In the genomic region with DNA sequence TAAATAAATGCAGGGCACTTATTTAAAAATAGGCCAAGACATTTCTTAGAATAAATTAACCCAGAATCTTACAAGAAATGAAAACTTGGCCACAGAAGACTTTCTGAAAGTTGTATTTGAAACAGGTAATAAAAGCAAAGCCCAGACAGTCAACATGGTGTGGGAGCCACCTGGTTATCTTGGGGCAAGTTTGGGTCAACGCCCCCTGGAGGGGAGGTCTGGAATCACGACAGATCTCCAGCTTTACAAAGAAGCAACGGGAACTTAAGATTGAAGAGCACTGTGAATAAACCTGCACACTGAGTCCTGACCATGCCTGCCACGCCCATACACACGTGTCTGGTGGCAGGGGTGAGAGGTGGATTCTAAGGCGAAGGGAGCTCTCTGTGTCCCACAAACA, we compare ENCODE assay signal across 22 mouse cellular contexts. TPM values are rescaled to one million over a fixed set of nuclear protein-coding genes. Genes with fewer than 3 reads are reported as not detected.
DNase-seq lines count a peak whose midpoint lies in the region; ATAC-seq and TF ChIP-seq lines count a peak whose summit lies in the region.
"Had no signal": no experiment of that assay in that cellular context is flagged by ENCODE, and none has a peak within 500 bp of the region (broad histone marks: within the 10 kb centered on the region; RNA-seq: fewer than 3 reads in every experiment).

No protein-coding gene starts in this region.

- WGBS in liver, embryonic 14.5 days (ENCODE audit: insufficient replicate concordance) = 30% methylated on average over 6 of the region's 6 CpGs
- WGBS in liver, embryonic 11.5 days = 46% methylated on average over 6 of the region's 6 CpGs
- WGBS in stomach, postnatal 0 days = 40% methylated on average over 6 of the region's 6 CpGs

- H3K9me3 ChIP-seq in liver, embryonic 14.5 days (ENCODE audit: control insufficient read depth, low read length) = no peaks in the 10 kb centered on the region
- H3K9me3 ChIP-seq in liver, embryonic 11.5 days (ENCODE audit: control insufficient read depth, low read length) = no peaks in the 10 kb centered on the region
- H3K9me3 ChIP-seq in G1E (replicated peaks) = no peaks in the 10 kb centered on the region
- no peaks in the 10 kb centered on the region for H3K9me3 ChIP-seq in stomach, postnatal 0 days (ENCODE audit: control insufficient read depth, low read length)
- H3K9me3 ChIP-seq: embryonic facial prominence, embryonic 13.5 days; forebrain, embryonic 10.5 days; limb, embryonic 13.5 days; lung, embryonic 15.5 days; midbrain, embryonic 13.5 days had no signal

- TF ChIP-seq EP300 in liver, embryonic 14.5 days (IDR thresholded peaks at IDR 0.05; ENCODE audit: low read depth) = no peak
- no peak for TF ChIP-seq EP300 in stomach, postnatal 0 days (optimal IDR thresholded peaks at IDR 0.05)

- no peaks in the 10 kb centered on the region for H3K36me3 ChIP-seq in liver, embryonic 14.5 days (replicated peaks; ENCODE audit: control insufficient read depth, insufficient read depth, low read depth)
- H3K36me3 ChIP-seq in liver, embryonic 11.5 days (ENCODE audit: control insufficient read depth, insufficient read depth, low read length) = no peaks in the 10 kb centered on the region
- no peaks in the 10 kb centered on the region for H3K36me3 ChIP-seq in G1E (replicated peaks)
- H3K36me3 ChIP-seq in stomach, postnatal 0 days (ENCODE audit: control insufficient read depth, insufficient read depth, low read length) = no peaks in the 10 kb centered on the region
- H3K36me3 ChIP-seq: embryonic facial prominence, embryonic 13.5 days; forebrain, embryonic 10.5 days; limb, embryonic 13.5 days; lung, embryonic 15.5 days; midbrain, embryonic 13.5 days had no signal

- no peaks in the 10 kb centered on the region for H3K4me1 ChIP-seq in liver, embryonic 14.5 days (replicated peaks; ENCODE audit: control insufficient read depth in 2 of 2, insufficient read depth in 2 of 2, low read length in 1 of 2)
- H3K4me1 ChIP-seq in liver, embryonic 11.5 days (replicated peaks; ENCODE audit: control insufficient read depth, insufficient read depth, low read length) = no peaks in the 10 kb centered on the region
- H3K4me1 ChIP-seq in G1E (ENCODE audit: insufficient read depth, low read depth, low read length) = no peaks in the 10 kb centered on the region
- H3K4me1 ChIP-seq in stomach, postnatal 0 days (replicated peaks; ENCODE audit: control insufficient read depth, insufficient read depth) = no peaks in the 10 kb centered on the region
- H3K4me1 ChIP-seq: embryonic facial prominence, embryonic 13.5 days; forebrain, embryonic 10.5 days; limb, embryonic 13.5 days; lung, embryonic 15.5 days; midbrain, embryonic 13.5 days had no signal

- no peaks in the 10 kb centered on the region for H3K27me3 ChIP-seq in liver, embryonic 14.5 days (ENCODE audit: control insufficient read depth, insufficient read depth, low read length)
- H3K27me3 ChIP-seq in liver, embryonic 11.5 days (replicated peaks; ENCODE audit: control insufficient read depth, insufficient read depth, low read length) = no peaks in the 10 kb centered on the region
- no peaks in the 10 kb centered on the region; the same call in 1 of the 2 replicates for H3K27me3 ChIP-seq in G1E (ENCODE audit: insufficient read depth, low read length)
- H3K27me3 ChIP-seq in stomach, postnatal 0 days (ENCODE audit: control insufficient read depth, insufficient read depth, low read length) = no peaks in the 10 kb centered on the region
- H3K27me3 ChIP-seq: embryonic facial prominence, embryonic 13.5 days; limb, embryonic 13.5 days; lung, embryonic 15.5 days; midbrain, embryonic 13.5 days had no signal

- H3K4me2 ChIP-seq in liver, embryonic 14.5 days (ENCODE audit: low read depth) = no peak overlapping the region
- no peak overlapping the region for H3K4me2 ChIP-seq in liver, embryonic 11.5 days
- no peak overlapping the region for H3K4me2 ChIP-seq in stomach, postnatal 0 days (replicated peaks; ENCODE audit: low read depth)
- H3K4me2 ChIP-seq: embryonic facial prominence, embryonic 13.5 days; limb, embryonic 13.5 days; lung, embryonic 15.5 days; midbrain, embryonic 13.5 days had no signal

- H3K9ac ChIP-seq in liver, embryonic 14.5 days (replicated peaks) = no peak overlapping the region
- no peak overlapping the region for H3K9ac ChIP-seq in liver, embryonic 11.5 days (ENCODE audit: low read depth, low read length)
- no peak overlapping the region for H3K9ac ChIP-seq in stomach, postnatal 0 days (ENCODE audit: low read length)
- H3K9ac ChIP-seq: embryonic facial prominence, embryonic 13.5 days; limb, embryonic 13.5 days; lung, embryonic 15.5 days; midbrain, embryonic 13.5 days had no signal

- TF ChIP-seq CTCF in liver, embryonic 14.5 days (IDR thresholded peaks at IDR 0.05; ENCODE audit: low read depth) = peak; percentile 31
- TF ChIP-seq CTCF in G1E (IDR thresholded peaks at IDR 0.05; ENCODE audit: low read depth, low read length) = peak; percentile 34; the same call in 1 of the 2 replicates
- peak; percentile 16; the same call in 1 of the 2 replicates for TF ChIP-seq CTCF in stomach, postnatal 0 days (IDR thresholded peaks at IDR 0.05; ENCODE audit: low read depth)

- peak; percentile 24 for DNase-seq in CD4-positive, CD25-positive, alpha-beta regulatory T cell, adult 2 months (ENCODE audit: low read depth, low spot score)
- DNase-seq in liver, embryonic 14.5 days (ENCODE audit: low read depth in 3 of 3, low spot score in 3 of 3) = no peak
- DNase-seq in liver, embryonic 11.5 days (ENCODE audit: low spot score) = no peak
- no peak for DNase-seq in G1E (ENCODE audit: low spot score)
- no peak for DNase-seq in stomach, postnatal 0 days (ENCODE audit: low spot score)
- DNase-seq in cerebellum, adult 18-20 months = no peak
- DNase-seq: adrenal gland, postnatal 25 days; heart, adult 18-20 months; kidney, postnatal 14 days; right cerebral cortex, postnatal 25 days had no signal

- H3K4me3 ChIP-seq in liver, embryonic 14.5 days (ENCODE audit: insufficient read depth in 1 of 2, low read depth in 2 of 2, low read length in 2 of 2) = no peak overlapping the region
- no peak overlapping the region for H3K4me3 ChIP-seq in liver, embryonic 11.5 days (ENCODE audit: low read depth, low read length)
- H3K4me3 ChIP-seq in G1E (ENCODE audit: low read depth, low read length) = no peak overlapping the region
- no peak overlapping the region for H3K4me3 ChIP-seq in stomach, postnatal 0 days (ENCODE audit: low read depth, low read length)
- H3K4me3 ChIP-seq: embryonic facial prominence, embryonic 13.5 days; forebrain, embryonic 10.5 days; limb, embryonic 13.5 days; lung, embryonic 15.5 days; midbrain, embryonic 13.5 days had no signal

- H3K27ac ChIP-seq in liver, embryonic 14.5 days = no peak overlapping the region
- no peak overlapping the region for H3K27ac ChIP-seq in liver, embryonic 11.5 days (ENCODE audit: low read depth, low read length)
- no peak overlapping the region for H3K27ac ChIP-seq in stomach, postnatal 0 days (replicated peaks)
- H3K27ac ChIP-seq: embryonic facial prominence, embryonic 13.5 days; forebrain, embryonic 10.5 days; hindbrain, postnatal 0 days; limb, embryonic 13.5 days; lung, embryonic 15.5 days; midbrain, embryonic 13.5 days had no signal

- no peak for ATAC-seq in CD4-positive, CD25-positive, alpha-beta regulatory T cell, adult 4 months
- no peak for ATAC-seq in liver, embryonic 14.5 days (ENCODE audit: insufficient read depth)
- ATAC-seq in liver, embryonic 11.5 days (replicated peaks; ENCODE audit: low FRiP score) = no peak
- ATAC-seq in G1E (ENCODE audit: extremely low read depth, insufficient number of reproducible peaks, low FRiP score, poor library complexity, severe bottlenecking) = no peak
- ATAC-seq in stomach, postnatal 0 days (ENCODE audit: low FRiP score, low TSS enrichment) = no peak
- no peak for ATAC-seq in inflammation-experienced regulatory T-cells, adult 6 months
- ATAC-seq: hindbrain, postnatal 0 days; midbrain, embryonic 13.5 days had no signal

RNA-seq across cellular contexts. Expression of a gene that starts 1.4 kb away (rescaled TPM):
- not detected for polyA plus RNA-seq in CD4-positive, CD25-positive, alpha-beta regulatory T cell, adult 4 months (2017; shearing (Covaris generic))
- polyA plus RNA-seq in liver, embryonic 14.5 days (2012; rRNA removed) = not detected in 2 replicates
- not detected in 2 replicates for polyA plus RNA-seq in liver, embryonic 14.5 days (2014; fragmentation: Nextera tagmentation; extraction: Ambion mirVana)
- polyA plus RNA-seq in liver, embryonic 11.5 days (2014; fragmentation: Nextera tagmentation; extraction: Ambion mirVana) = not detected in 2 replicates
- total RNA-seq in G1E (2014; fragmentation: Nextera tagmentation) (not detected in 2 replicates), G1E (2017) (0.05 and 0.06 TPM in 2 replicates)
- not detected in 2 replicates for polyA plus RNA-seq in G1E (2012)
- polyA plus RNA-seq in stomach, postnatal 0 days (2015; fragmentation: Nextera tagmentation; extraction: Ambion mirVana) = not detected in 2 replicates
- polyA plus RNA-seq in inflammation-experienced regulatory T-cells, adult 6 months (2017; shearing (Covaris generic)) = not detected
- total RNA-seq: adrenal gland, postnatal 25 days; common myeloid progenitor, adult 5-6 weeks; heart, adult 18-20 months; heart, postnatal 25 days; hindbrain, postnatal 0 days; left cerebral cortex, adult 18-20 months had no signal
- polyA plus RNA-seq: embryonic facial prominence, embryonic 13.5 days; forebrain, embryonic 10.5 days; hindbrain, postnatal 0 days; limb, embryonic 13.5 days; lung, embryonic 15.5 days; midbrain, embryonic 13.5 days; neural tube, embryonic 11.5 days had no signal

RNA-seq across cellular contexts. Expression of a gene that starts 19.7 kb away (rescaled TPM):
- not detected for polyA plus RNA-seq in CD4-positive, CD25-positive, alpha-beta regulatory T cell, adult 4 months (2017; shearing (Covaris generic))
- 0.03 and 0.11 TPM in 2 replicates for polyA plus RNA-seq in liver, embryonic 14.5 days (2012; rRNA removed)
- polyA plus RNA-seq in liver, embryonic 14.5 days (2014; fragmentation: Nextera tagmentation; extraction: Ambion mirVana) = 0.08 and 0.09 TPM in 2 replicates
- polyA plus RNA-seq in liver, embryonic 11.5 days (2014; fragmentation: Nextera tagmentation; extraction: Ambion mirVana) = 0.18 and 0.27 TPM in 2 replicates
- total RNA-seq in G1E (2014; fragmentation: Nextera tagmentation) (not detected in 2 replicates), G1E (2017) (0.05 TPM in 1 of 2 replicates, not detected in the other)
- polyA plus RNA-seq in G1E (2012) = not detected in 2 replicates
- polyA plus RNA-seq in stomach, postnatal 0 days (2015; fragmentation: Nextera tagmentation; extraction: Ambion mirVana) = 0.22 and 0.30 TPM in 2 replicates
- polyA plus RNA-seq in inflammation-experienced regulatory T-cells, adult 6 months (2017; shearing (Covaris generic)) = not detected
- total RNA-seq: common myeloid progenitor, adult 5-6 weeks had no signal

RNA-seq across cellular contexts. Expression of a gene that starts 25.1 kb away (rescaled TPM):
- not detected for polyA plus RNA-seq in CD4-positive, CD25-positive, alpha-beta regulatory T cell, adult 4 months (2017; shearing (Covaris generic))
- not detected in 2 replicates for polyA plus RNA-seq in liver, embryonic 14.5 days (2012; rRNA removed)
- polyA plus RNA-seq in liver, embryonic 14.5 days (2014; fragmentation: Nextera tagmentation; extraction: Ambion mirVana) = not detected in 2 replicates
- polyA plus RNA-seq in liver, embryonic 11.5 days (2014; fragmentation: Nextera tagmentation; extraction: Ambion mirVana) = not detected in 2 replicates
- total RNA-seq in G1E (2014; fragmentation: Nextera tagmentation) = not detected in 2 replicates
- not detected in 2 replicates for total RNA-seq in G1E (2017)
- not detected in 2 replicates for polyA plus RNA-seq in G1E (2012)
- polyA plus RNA-seq in stomach, postnatal 0 days (2015; fragmentation: Nextera tagmentation; extraction: Ambion mirVana) = not detected in 2 replicates
- not detected for polyA plus RNA-seq in inflammation-experienced regulatory T-cells, adult 6 months (2017; shearing (Covaris generic))
- total RNA-seq: adrenal gland, postnatal 25 days; common myeloid progenitor, adult 5-6 weeks; heart, adult 18-20 months; heart, postnatal 25 days; hindbrain, postnatal 0 days; left cerebral cortex, adult 18-20 months had no signal
- polyA plus RNA-seq: forebrain, embryonic 10.5 days; hindbrain, postnatal 0 days; limb, embryonic 13.5 days; lung, embryonic 15.5 days; midbrain, embryonic 13.5 days; neural tube, embryonic 11.5 days had no signal

RNA-seq across cellular contexts. Expression of a gene that starts 58.6 kb away (rescaled TPM):
- not detected for polyA plus RNA-seq in CD4-positive, CD25-positive, alpha-beta regulatory T cell, adult 4 months (2017; shearing (Covaris generic))
- not detected in 2 replicates for polyA plus RNA-seq in liver, embryonic 14.5 days (2012; rRNA removed)
- not detected in 2 replicates for polyA plus RNA-seq in liver, embryonic 14.5 days (2014; fragmentation: Nextera tagmentation; extraction: Ambion mirVana)
- polyA plus RNA-seq in liver, embryonic 11.5 days (2014; fragmentation: Nextera tagmentation; extraction: Ambion mirVana) = not detected in 2 replicates
- total RNA-seq in G1E (2014; fragmentation: Nextera tagmentation) (not detected in 2 replicates), G1E (2017) (not detected in 2 replicates)
- not detected in 2 replicates for polyA plus RNA-seq in G1E (2012)
- not detected in 2 replicates for polyA plus RNA-seq in stomach, postnatal 0 days (2015; fragmentation: Nextera tagmentation; extraction: Ambion mirVana)
- polyA plus RNA-seq in inflammation-experienced regulatory T-cells, adult 6 months (2017; shearing (Covaris generic)) = not detected
- total RNA-seq: adrenal gland, postnatal 25 days; common myeloid progenitor, adult 5-6 weeks; heart, adult 18-20 months; heart, postnatal 25 days; hindbrain, postnatal 0 days; left cerebral cortex, adult 18-20 months had no signal
- polyA plus RNA-seq: embryonic facial prominence, embryonic 13.5 days; forebrain, embryonic 10.5 days; hindbrain, postnatal 0 days; limb, embryonic 13.5 days; lung, embryonic 15.5 days; midbrain, embryonic 13.5 days; neural tube, embryonic 11.5 days had no signal
